Mouse (Mus musculus) myocyte (in vitro differentiated cells): ENCODE measurements around the gene Pxmp4. TPM values are rescaled to one million over a fixed set of nuclear protein-coding genes. Genes with fewer than 3 reads are reported as not detected.

Source experiments
- H3K27me3 ChIP-seq: one replicate; pipeline ENCODE4 v1.6.1; 2011; ENCODE audit not compliant: control insufficient read depth, insufficient read depth, insufficient read length
- H3K36me3 ChIP-seq: one replicate; pipeline ENCODE4 v1.6.1; 2011; ENCODE audit not compliant: control insufficient read depth, insufficient read depth
- H3K4me2 ChIP-seq: one replicate; pipeline ENCODE4 v1.6.1; 2011; ENCODE audit warnings: low read depth, control low read depth
- H3K4me3 ChIP-seq: one replicate; pipeline ENCODE4 v1.5.1; 2011; ENCODE audit warnings: mild to moderate bottlenecking, control low read depth, moderate library complexity
- H3K79me2 ChIP-seq: one replicate; pipeline ENCODE4 v1.6.1; 2011; ENCODE audit not compliant: control insufficient read depth, insufficient read depth
- H3ac ChIP-seq: one replicate; pipeline ENCODE4 v1.6.1; 2011; ENCODE audit not compliant: control insufficient read depth, insufficient read length
- CEBPB ChIP-seq: IDR thresholded peaks from 2 replicates; pipeline ENCODE4 v1.6.1; 2011; ENCODE audit warnings: mild to moderate bottlenecking, moderate library complexity; ENCODE audit not compliant: poor library complexity, insufficient read depth, severe bottlenecking
- E2F4 ChIP-seq: IDR thresholded peaks from one replicate; pipeline ENCODE4 v1.6.1; 2011; ENCODE audit warnings: mild to moderate bottlenecking, control low read depth, moderate library complexity; ENCODE audit not compliant: insufficient read depth
- MAX ChIP-seq: IDR thresholded peaks from one replicate; pipeline ENCODE4 v1.6.1; 2011; ENCODE audit warnings: low read depth, mild to moderate bottlenecking, control low read depth
- MYOD1 ChIP-seq, 3 experiments: IDR thresholded peaks; one replicate each; pipeline ENCODE4 v1.6.1; 2011; ENCODE audit warnings: control low read depth in 2 of 3, low read depth in 2 of 3, mild to moderate bottlenecking in 2 of 3, moderate library complexity in 1 of 3; ENCODE audit not compliant: insufficient read length in 2 of 3, control insufficient read depth in 1 of 3
- MYOG ChIP-seq, 3 experiments: IDR thresholded peaks; one replicate each; pipeline ENCODE4 v1.6.1; 2011; ENCODE audit warnings: control low read depth in 2 of 3, low read depth in 2 of 3, mild to moderate bottlenecking in 2 of 3; ENCODE audit not compliant: insufficient read length in 2 of 3, control insufficient read depth in 1 of 3, insufficient read depth in 1 of 3
- POLR2A ChIP-seq: IDR thresholded peaks from one replicate; pipeline ENCODE4 v1.6.1; 2011; ENCODE audit warnings: low read depth, mild to moderate bottlenecking, control low read depth, moderate library complexity; ENCODE audit not compliant: insufficient read length
- POLR2AphosphoS2 ChIP-seq: IDR thresholded peaks from one replicate; pipeline ENCODE4 v1.6.1; 2011; ENCODE audit warnings: low read depth, control low read depth; ENCODE audit not compliant: insufficient read length
- REST ChIP-seq: IDR thresholded peaks from one replicate; pipeline ENCODE4 v1.6.1; 2011; ENCODE audit warnings: mild to moderate bottlenecking, control low read depth, moderate library complexity; ENCODE audit not compliant: insufficient read depth, insufficient read length
- SRF ChIP-seq: IDR thresholded peaks from one replicate; pipeline ENCODE4 v1.6.1; 2011; ENCODE audit warnings: low read depth; ENCODE audit not compliant: control insufficient read depth, insufficient read length
- TCF12 ChIP-seq: IDR thresholded peaks from one replicate; pipeline ENCODE4 v1.6.1; 2011; ENCODE audit warnings: mild to moderate bottlenecking, control low read depth; ENCODE audit not compliant: poor library complexity, insufficient read depth, severe bottlenecking
- TCF3 ChIP-seq: IDR thresholded peaks from one replicate; pipeline ENCODE4 v1.6.1; 2011; ENCODE audit warnings: low read depth, control low read depth; ENCODE audit not compliant: insufficient read length
- USF1 ChIP-seq: IDR thresholded peaks from one replicate; pipeline ENCODE4 v1.6.1; 2011; ENCODE audit warnings: low read depth, mild to moderate bottlenecking, control low read depth, moderate library complexity
- polyA plus RNA-seq: library from polyadenylated mRNA; unstranded; fragments of >200 nt; fragmentation: generic; extraction: Trizol; gene quantifications from one replicate; pipeline ENCODE4 v1.2.1, GENCODE M21; 2012; ENCODE audit warnings: missing spikeins

Gene Pxmp4
- polyA plus RNA-seq, 1 experiment, result 12.5 TPM

DNA sequence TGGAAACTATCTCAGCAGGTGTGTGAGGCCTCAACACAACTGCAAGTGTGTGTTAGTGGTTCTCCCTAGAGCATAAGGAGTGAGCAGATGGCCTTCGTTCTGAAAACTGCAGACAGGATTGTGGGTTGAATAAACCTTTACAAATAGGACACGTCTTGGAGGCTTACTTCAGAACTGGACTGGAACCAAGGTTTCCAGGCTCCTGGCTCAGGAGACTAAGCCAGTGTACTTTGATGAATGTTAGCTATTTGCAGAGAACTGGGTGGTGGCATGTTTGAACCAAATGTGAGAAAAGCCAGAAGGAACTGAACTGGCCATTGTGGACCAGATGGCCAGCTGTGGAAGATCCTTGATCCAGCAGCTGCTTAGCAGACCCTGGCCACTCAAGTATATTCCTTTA, 65.2 kb downstream of the Pxmp4 start:
- TF ChIP-seq USF1 (no peak), TCF12 (no peak), POLR2A (no peak), POLR2AphosphoS2 (no peak), REST (no peak), SRF (no peak), E2F4 (no peak), MYOG (IDR thresholded peaks at IDR 0.05; ENCODE audit: control insufficient read depth in 1 of 3, insufficient read depth in 1 of 3, insufficient read length in 2 of 3, low read depth in 2 of 3) (no peak), MYOD1 (IDR thresholded peaks at IDR 0.05; ENCODE audit: control insufficient read depth in 1 of 3, insufficient read length in 2 of 3, low read depth in 2 of 3) (no peak), MAX (no peak), TCF3 (no peak), CEBPB (no peak)
- no peaks in the 10 kb centered on the region for H3K36me3 ChIP-seq
- no peaks in the 10 kb centered on the region for H3K27me3 ChIP-seq
- H3K4me3 ChIP-seq, result no peak overlapping the region
- H3K79me2 ChIP-seq, result no peaks in the 10 kb centered on the region
- no peak overlapping the region for H3ac ChIP-seq
- no peak overlapping the region for H3K4me2 ChIP-seq

Other genes with a start within 250 kb of the Pxmp4 start
- gene Cdk5rap1, start 230.7 kb downstream of the Pxmp4 start, polyA plus RNA-seq, result 14.7 TPM
- gene Snta1, start 195.6 kb downstream of the Pxmp4 start, polyA plus RNA-seq, result 61.7 TPM
- 7.5 TPM for gene Cbfa2t2, start 167.2 kb downstream of the Pxmp4 start, polyA plus RNA-seq
- 22.9 TPM for gene 1700003F12Rik, start 56.6 kb downstream of the Pxmp4 start, polyA plus RNA-seq
- 0.17 TPM for gene Actl10, start 51.9 kb downstream of the Pxmp4 start, polyA plus RNA-seq
- gene Necab3, start 44.8 kb downstream of the Pxmp4 start, polyA plus RNA-seq, result 0.12 TPM
- gene E2f1, start 33.8 kb downstream of the Pxmp4 start, polyA plus RNA-seq, result 11.0 TPM
- gene Zfp341, start 9.6 kb upstream of the Pxmp4 start, polyA plus RNA-seq, result 3.4 TPM
- gene 4930519P11Rik, start 9.7 kb upstream of the Pxmp4 start, polyA plus RNA-seq, result 0.47 TPM
- gene Chmp4b, start 48.0 kb upstream of the Pxmp4 start, polyA plus RNA-seq, result 172 TPM
- not detected for gene Gm14214, start 166.3 kb upstream of the Pxmp4 start, polyA plus RNA-seq
- 379 TPM for gene Raly, start 187.4 kb upstream of the Pxmp4 start, polyA plus RNA-seq
- not detected for gene a, start 187.7 kb upstream of the Pxmp4 start, polyA plus RNA-seq